Mouse (Mus musculus) lung, postnatal 0 days (tissue): ENCODE data around the gene Dffa. TPM values are rescaled to one million over a fixed set of nuclear protein-coding genes. Genes with fewer than 3 reads are reported as not detected.
A peak's percentile ranks its signal among the peaks of the same experiment; 100 is the strongest.

Experiments used
- ATAC-seq: fragments of 200-750 bp; cut with Nextera tagmentation; 2 replicates; pipeline ENCODE4 v1.8.0; 2017; ENCODE audit warnings: moderate library complexity
- DNase-seq: peaks from one replicate; pipeline ENCODE4 v3.0.0-alpha.2; 2016; ENCODE audit warnings: low spot score
- H3K27ac ChIP-seq: fragments of 300-500 bp; sonication (generic); 2 replicates; pipeline ENCODE4 v1.5.1; 2014; ENCODE audit warnings: antibody characterized with exemption, mild to moderate bottlenecking, low read length, mixed read lengths
- H3K27me3 ChIP-seq: fragments of 300-500 bp; sonication (generic); replicated peaks from 2 replicates; pipeline ENCODE4 v1.6.1; 2014; ENCODE audit warnings: low read length, mixed read lengths; ENCODE audit not compliant: insufficient read depth
- H3K36me3 ChIP-seq: fragments of 300-500 bp; sonication (generic); 2 replicates; pipeline ENCODE4 v1.6.1; 2014; ENCODE audit warnings: low read length, mixed read lengths; ENCODE audit not compliant: insufficient read depth
- H3K4me1 ChIP-seq: fragments of 300-500 bp; sonication (generic); 2 replicates; pipeline ENCODE4 v1.6.1; 2014; ENCODE audit warnings: antibody characterized with exemption, low read depth, low read length, mixed read lengths; ENCODE audit not compliant: insufficient read depth
- H3K4me2 ChIP-seq: fragments of 300-500 bp; sonication (generic); replicated peaks from 2 replicates; pipeline ENCODE4 v1.6.1; 2014; ENCODE audit warnings: low read depth, mild to moderate bottlenecking, low read length, moderate library complexity, mixed read lengths
- H3K4me3 ChIP-seq: fragments of 300-500 bp; sonication (generic); 2 replicates; pipeline ENCODE4 v1.5.1; 2014; ENCODE audit warnings: low read depth, low read length
- H3K9ac ChIP-seq: fragments of 300-500 bp; sonication (generic); replicated peaks from 2 replicates; pipeline ENCODE4 v1.6.1; 2014; ENCODE audit warnings: low read depth, mild to moderate bottlenecking
- H3K9me3 ChIP-seq: fragments of 300-500 bp; sonication (generic); 2 replicates; pipeline ENCODE4 v1.6.1; 2016; ENCODE audit warnings: low read length, mixed read lengths
- CTCF ChIP-seq: IDR thresholded peaks from 2 replicates; pipeline ENCODE4 v1.5.1; 2016; ENCODE audit warnings: antibody characterized with exemption, mild to moderate bottlenecking
- EP300 ChIP-seq: IDR thresholded peaks from 2 replicates; pipeline ENCODE4 v1.6.1; 2016; ENCODE audit warnings: antibody characterized with exemption, mild to moderate bottlenecking, control low read depth
- WGBS: fragments of 180-500 bp; shearing (Covaris S2); extraction: QIAGEN DNeasy Blood & Tissue Kit; methylation state at CpG from one replicate; pipeline ENCODE4 v1.1.7; 2014; 5-methylcytosine and 5-hydroxymethylcytosine counted together
- polyA plus RNA-seq: library from polyadenylated mRNA; unstranded; fragments of >200 nt; fragmentation: Nextera tagmentation; extraction: Ambion mirVana; gene quantifications from 2 replicates; pipeline ENCODE4 v1.2.1, GENCODE M21; 2015

Dffa gene
- polyA plus RNA-seq, 1 experiment from 2014 or later, result 21.5 TPM

DNA sequence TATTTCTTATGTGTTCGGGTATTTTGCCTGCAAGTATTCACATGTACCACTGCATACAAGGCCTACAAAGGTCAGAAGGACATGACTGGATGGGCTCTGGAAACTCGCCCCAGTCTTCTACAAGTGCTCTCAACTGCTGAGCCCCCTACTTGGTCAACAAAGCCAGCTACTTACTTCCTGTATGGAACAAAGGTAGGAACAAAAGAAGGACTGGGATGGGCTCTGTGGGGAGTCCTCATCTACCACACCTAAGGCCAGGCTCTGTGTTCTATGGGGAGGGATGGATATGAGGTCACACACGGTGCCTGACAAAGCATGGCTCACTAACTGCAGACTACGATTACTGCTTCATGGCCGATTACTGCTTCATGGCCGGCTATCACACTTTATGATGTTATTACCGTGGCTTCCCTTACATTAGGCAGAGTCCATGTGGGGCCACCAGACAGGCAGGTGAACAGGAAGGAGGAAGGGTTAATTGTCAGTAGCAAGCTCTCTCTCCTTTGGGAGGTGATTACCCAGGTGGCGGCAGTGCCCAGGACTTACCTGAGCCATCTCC is 53.5 kb downstream of the Dffa start:
- TF ChIP-seq EP300, result no peak
- no peak for TF ChIP-seq CTCF
- DNase-seq (no peak), ATAC-seq (no peak)
- 81% methylated on average over 8 of the region's 8 CpGs for WGBS
- no peak overlapping the region for H3K4me2 ChIP-seq
- H3K36me3 ChIP-seq, result peaks cover 65% of the 10 kb centered on the region
- H3K27me3 ChIP-seq, result no peaks in the 10 kb centered on the region
- H3K4me3 ChIP-seq, result no peak overlapping the region
- no peak overlapping the region for H3K27ac ChIP-seq
- H3K9ac ChIP-seq, result no peak overlapping the region
- H3K9me3 ChIP-seq, result no peaks in the 10 kb centered on the region
- no peaks in the 10 kb centered on the region for H3K4me1 ChIP-seq

- ATAC-seq (no peak), DNase-seq (no peak)
- TF ChIP-seq EP300 (no peak), CTCF (no peak)
- Histone ChIP-seq H3K4me3 (no peak overlapping the region), H3K27me3 (no peaks in the 10 kb centered on the region), H3K4me1 (no peaks in the 10 kb centered on the region), H3K9me3 (no peaks in the 10 kb centered on the region), H3K4me2 (no peak overlapping the region), H3K27ac (no peak overlapping the region), H3K9ac (no peak overlapping the region), H3K36me3 (peaks cover 50% of the 10 kb centered on the region)
- 81% methylated on average over 2 of the region's 2 CpGs for WGBS
These were observed 55.3 kb downstream of the Dffa start for GRCm38 (mm10) chr4:149159203-149159602.

DNA sequence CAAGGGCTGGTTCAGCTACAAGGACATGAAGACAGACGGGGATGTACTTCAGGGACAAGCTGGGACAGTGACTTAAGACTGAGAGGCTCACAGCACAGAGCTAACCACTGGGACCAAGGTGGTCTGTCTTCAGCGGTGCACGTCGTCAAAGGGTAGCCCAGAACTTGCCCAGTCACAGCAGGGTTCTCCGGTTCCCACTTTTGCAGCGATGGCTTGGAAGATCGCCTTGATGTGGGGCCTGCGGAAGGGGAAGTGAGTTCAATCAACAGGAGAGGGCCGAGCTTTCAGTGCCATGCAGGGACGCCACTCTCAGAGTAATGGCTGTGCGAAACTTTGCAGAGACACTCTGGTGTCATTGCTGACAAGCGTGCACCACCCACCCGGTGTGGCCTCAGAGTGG is 55.9 kb downstream of the Dffa start:
- no peak for TF ChIP-seq EP300
- TF ChIP-seq CTCF, result no peak
- peaks cover 47% of the 10 kb centered on the region for H3K36me3 ChIP-seq
- no peaks in the 10 kb centered on the region for H3K27me3 ChIP-seq
- no peak overlapping the region for H3K27ac ChIP-seq
- H3K4me1 ChIP-seq, result no peaks in the 10 kb centered on the region
- DNase-seq, result no peak
- no peaks in the 10 kb centered on the region for H3K9me3 ChIP-seq
- H3K4me3 ChIP-seq, result no peak overlapping the region
- ATAC-seq, result no peak
- H3K4me2 ChIP-seq, result no peak overlapping the region
- H3K9ac ChIP-seq, result no peak overlapping the region
- WGBS, result 89% methylated on average over 13 of the region's 13 CpGs

DNA sequence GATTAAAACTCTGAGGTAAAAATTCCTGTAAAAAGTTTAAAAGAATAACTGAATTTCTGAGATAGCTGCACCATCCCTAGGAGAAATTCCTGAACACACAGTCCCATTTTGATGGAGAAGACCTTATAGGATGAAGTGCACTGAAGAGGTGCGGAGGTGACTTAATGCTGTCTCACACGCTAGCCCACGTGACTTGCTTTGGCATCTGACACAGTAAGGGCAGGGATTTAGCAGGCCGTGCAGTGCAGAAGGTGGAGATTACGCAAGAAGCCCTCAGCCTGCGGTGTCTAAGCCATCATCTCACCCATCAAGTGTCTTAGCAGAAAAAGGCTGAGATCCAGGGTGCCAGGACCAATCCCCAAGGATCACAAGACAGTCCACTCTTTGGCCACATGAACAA is 57.2 kb downstream of the Dffa start:
- no peak overlapping the region for H3K4me3 ChIP-seq
- peaks cover 44% of the 10 kb centered on the region for H3K36me3 ChIP-seq
- no peaks in the 10 kb centered on the region for H3K9me3 ChIP-seq
- H3K4me1 ChIP-seq, result no peaks in the 10 kb centered on the region
- DNase-seq (no peak), ATAC-seq (no peak)
- no peak for TF ChIP-seq EP300
- H3K9ac ChIP-seq, result no peak overlapping the region
- no peak overlapping the region for H3K27ac ChIP-seq
- no peak overlapping the region for H3K4me2 ChIP-seq
- WGBS, result 73% methylated on average over 6 of the region's 6 CpGs
- H3K27me3 ChIP-seq, result no peaks in the 10 kb centered on the region

- DNase-seq (no peak), ATAC-seq (no peak)
- Histone ChIP-seq H3K4me1 (no peaks in the 10 kb centered on the region), H3K27me3 (no peaks in the 10 kb centered on the region), H3K9me3 (no peaks in the 10 kb centered on the region), H3K4me2 (no peak overlapping the region), H3K4me3 (no peak overlapping the region), H3K27ac (no peak overlapping the region), H3K9ac (no peak overlapping the region), H3K36me3 (peaks cover 28% of the 10 kb centered on the region; the same call in 1 of the 2 replicates)
- TF ChIP-seq EP300, result no peak
- 61% methylated on average over 1 of the region's 1 CpGs for WGBS
These were observed 59.2 kb downstream of the Dffa start for GRCm38 (mm10) chr4:149163196-149163595.

GRCm38 (mm10) chr4:149164150-149164549 is 60.2 kb downstream of the Dffa start:
- Histone ChIP-seq H3K36me3 (peaks cover 20% of the 10 kb centered on the region; the same call in 1 of the 2 replicates), H3K9me3 (no peaks in the 10 kb centered on the region), H3K4me3 (no peak overlapping the region), H3K4me1 (no peaks in the 10 kb centered on the region), H3K9ac (no peak overlapping the region), H3K27ac (no peak overlapping the region), H3K4me2 (0 out of 2 replicates have a peak overlapping the region, but pooled peaks have one; percentile 8), H3K27me3 (no peaks in the 10 kb centered on the region)
- 52% methylated on average over 5 of the region's 5 CpGs for WGBS
- ATAC-seq, result no peak
- TF ChIP-seq EP300, result no peak
- peak; percentile 53 for TF ChIP-seq CTCF
- no peak for DNase-seq
